Mouse (Mus musculus) lung, adult 2 months (tissue): ENCODE results near the gene Kcnn3.

ENCODE experiments used
- CTCF ChIP-seq: fragments of 200-500 bp; IDR thresholded peaks from 2 replicates; pipeline ENCODE4 v1.5.1; 2011; ENCODE audit warnings: mild to moderate bottlenecking, low read length, control low read depth; ENCODE audit not compliant: insufficient read depth
- POLR2A ChIP-seq: fragments of 200-500 bp; IDR thresholded peaks from 2 replicates; pipeline ENCODE4 v1.6.1; 2011; ENCODE audit warnings: low read depth, mild to moderate bottlenecking, control low read depth, low read length, borderline replicate concordance; ENCODE audit errors: extremely low read depth

GRCm38 (mm10) chr3:89647268-89647874, 127.4 kb downstream of the Kcnn3 start:
- TF ChIP-seq CTCF (no peak), POLR2A (no peak)
